Mouse (Mus musculus) hindbrain, postnatal 0 days (tissue): ENCODE results near the gene Nudt15. TPM values are rescaled to one million over a fixed set of nuclear protein-coding genes. Genes with fewer than 3 reads are reported as not detected.
"Not testable (repeated sequence)": the region's sequence is repeated elsewhere in the genome, so short reads cannot be mapped to it uniquely, and the experiment has no call there.

ENCODE experiments used
- ATAC-seq: fragments of 200-750 bp; cut with Nextera tagmentation; 2 replicates; pipeline ENCODE4 v1.8.0; 2017; ENCODE audit warnings: mild to moderate bottlenecking, moderate TSS enrichment, moderate library complexity
- DNase-seq: peaks from one replicate; pipeline ENCODE4 v3.0.0-alpha.2; 2015; ENCODE audit warnings: low spot score
- H3K27ac ChIP-seq: fragments of 300-500 bp; sonication (generic); 2 replicates; pipeline ENCODE4 v1.5.1; 2014; ENCODE audit warnings: mild to moderate bottlenecking
- H3K27me3 ChIP-seq: fragments of 300-500 bp; sonication (generic); 2 replicates; pipeline ENCODE4 v1.6.1; 2014; ENCODE audit warnings: low read length, mixed read lengths; ENCODE audit not compliant: insufficient read depth
- H3K36me3 ChIP-seq: fragments of 300-500 bp; sonication (generic); 2 replicates; pipeline ENCODE4 v1.6.1; 2014; ENCODE audit warnings: low read length, mixed read lengths; ENCODE audit not compliant: insufficient read depth
- H3K4me1 ChIP-seq: fragments of 300-500 bp; sonication (generic); 2 replicates; pipeline ENCODE4 v1.6.1; 2014; ENCODE audit warnings: antibody characterized with exemption, low read length, mixed read lengths; ENCODE audit not compliant: insufficient read depth
- H3K4me2 ChIP-seq: fragments of 300-500 bp; sonication (generic); 2 replicates; pipeline ENCODE4 v1.6.1; 2014; ENCODE audit warnings: low read depth, mild to moderate bottlenecking, low read length, moderate library complexity, mixed read lengths
- H3K4me3 ChIP-seq: fragments of 300-500 bp; sonication (generic); 2 replicates; pipeline ENCODE4 v1.5.1; 2014; ENCODE audit warnings: low read length
- H3K9ac ChIP-seq: fragments of 300-500 bp; sonication (generic); replicated peaks from 2 replicates; pipeline ENCODE4 v1.6.1; 2014; ENCODE audit warnings: mild to moderate bottlenecking, low read length, moderate library complexity, mixed read lengths
- H3K9me3 ChIP-seq: fragments of 300-500 bp; sonication (generic); 2 replicates; pipeline ENCODE4 v1.6.1; 2016; ENCODE audit warnings: low read length, mixed read lengths
- CTCF ChIP-seq: IDR thresholded peaks from 2 replicates; pipeline ENCODE4 v1.5.1; 2016; ENCODE audit warnings: antibody characterized with exemption, control low read depth, low read depth
- WGBS: fragments of 180-500 bp; shearing (Covaris S2); extraction: QIAGEN DNeasy Blood & Tissue Kit; methylation state at CpG from one replicate; pipeline ENCODE4 v1.1.7; 2014; 5-methylcytosine and 5-hydroxymethylcytosine counted together
- polyA plus RNA-seq: library from polyadenylated mRNA; unstranded; fragments of >200 nt; fragmentation: Nextera tagmentation; extraction: Ambion mirVana; gene quantifications from 2 replicates; pipeline ENCODE4 v1.2.1, GENCODE M21; 2015
- total RNA-seq: library from RNA; depleted of rRNA; stranded (reverse); fragments of >200 nt; gene quantifications from 2 replicates; pipeline ENCODE4 v1.2.3, GENCODE M21; 2014

Nudt15 gene
- total and polyA plus RNA-seq, 2 experiments from 2014 or later = 6.3 to 10.3 TPM

DNA sequence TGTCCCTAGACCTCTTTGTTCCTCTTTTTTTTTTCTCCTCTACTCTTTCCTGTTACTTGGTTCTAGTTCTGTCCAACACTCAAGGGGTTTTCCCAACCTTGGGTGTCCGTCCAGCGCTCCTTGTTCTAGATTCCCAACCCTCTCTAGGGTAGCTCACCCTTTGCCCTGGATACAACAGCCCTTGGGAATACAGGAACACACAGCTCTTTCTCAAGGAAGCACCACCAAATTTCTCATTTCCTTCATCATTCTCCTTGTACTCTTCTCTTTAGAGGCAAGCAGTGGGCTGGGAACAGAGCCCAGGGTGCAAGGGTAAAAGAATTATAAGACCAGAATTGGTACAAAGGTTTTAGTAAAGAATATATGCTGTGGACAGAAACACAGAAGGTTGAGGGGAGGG is 12.4 kb downstream of the Nudt15 start:
- no peaks in the 10 kb centered on the region for H3K27me3 ChIP-seq
- 90% methylated on average over 2 of the region's 2 CpGs for WGBS
- no peak overlapping the region for H3K4me2 ChIP-seq
- TF ChIP-seq CTCF = no peak
- no peak overlapping the region for H3K9ac ChIP-seq
- H3K27ac ChIP-seq = no peak overlapping the region
- ATAC-seq (no peak), DNase-seq (no peak)
- no peak overlapping the region for H3K4me3 ChIP-seq
- no peaks in the 10 kb centered on the region for H3K36me3 ChIP-seq
- H3K4me1 ChIP-seq = no peaks in the 10 kb centered on the region
- H3K9me3 ChIP-seq = no peaks in the 10 kb centered on the region

DNA sequence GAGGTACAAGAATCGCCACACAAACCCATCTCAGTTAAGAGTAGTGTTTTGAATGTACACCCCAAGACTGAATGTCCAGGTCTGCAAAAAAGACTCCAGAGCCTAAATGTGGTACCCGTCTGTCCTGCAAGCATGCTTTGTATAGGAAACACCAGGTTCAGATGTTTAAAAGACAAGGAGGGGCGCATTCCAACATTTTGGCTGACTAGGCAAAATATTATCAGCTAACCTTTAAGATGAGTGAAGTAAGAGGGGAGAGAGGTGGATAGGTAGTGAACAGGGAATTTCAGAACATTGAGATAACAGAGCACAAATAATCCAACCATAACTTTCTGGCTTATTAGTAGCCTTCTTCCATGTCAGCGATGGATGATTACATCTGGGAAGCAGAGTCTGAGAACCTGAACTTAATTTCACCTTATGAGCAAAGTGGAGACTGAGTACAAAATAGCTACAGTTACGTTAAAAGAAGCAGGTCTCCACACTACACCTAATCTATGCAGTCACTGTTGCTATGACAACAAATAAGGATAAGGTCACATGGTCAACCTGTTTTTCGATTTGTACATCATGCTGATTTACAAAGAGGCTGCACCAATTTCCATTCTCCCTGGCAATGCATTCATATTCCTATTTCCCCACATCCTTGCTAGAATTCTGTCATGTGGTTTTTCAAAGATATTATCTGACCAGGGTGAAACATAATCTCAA is 14.1 kb downstream of the Nudt15 start:
- DNase-seq = no peak
- Histone ChIP-seq H3K36me3 (no peaks in the 10 kb centered on the region), H3K27me3 (no peaks in the 10 kb centered on the region), H3K4me2 (no peak overlapping the region), H3K9me3 (no peaks in the 10 kb centered on the region), H3K27ac (no peak overlapping the region), H3K4me1 (no peaks in the 10 kb centered on the region), H3K9ac (no peak overlapping the region), H3K4me3 (no peak overlapping the region)
- WGBS = 69% methylated on average over 6 of the region's 6 CpGs
- peak; percentile 58; the same call in 1 of the 2 replicates for ATAC-seq
- no peak for TF ChIP-seq CTCF

DNA sequence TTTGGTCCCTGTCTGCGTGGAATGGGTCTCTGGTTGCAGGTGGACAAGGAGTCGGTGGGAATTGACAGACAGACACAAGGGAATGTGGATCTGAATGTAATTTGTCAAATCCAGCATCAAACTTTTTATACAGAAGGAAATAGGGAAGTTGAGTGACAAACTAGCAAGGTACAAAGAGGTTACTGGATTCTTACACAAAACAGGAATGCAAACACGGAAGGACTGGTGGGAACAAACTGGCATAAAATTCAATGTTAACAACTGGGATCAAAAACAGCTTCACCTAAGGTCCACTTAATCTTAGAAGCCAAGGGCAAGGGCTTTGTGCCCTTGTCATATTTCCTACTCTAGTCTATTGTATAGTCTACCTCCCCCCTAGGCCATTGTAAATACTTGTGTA is 19.4 kb downstream of the Nudt15 start:
- ATAC-seq, H3K9me3 ChIP-seq, H3K9ac ChIP-seq, H3K36me3 ChIP-seq, DNase-seq, H3K4me1 ChIP-seq, H3K4me2 ChIP-seq, H3K4me3 ChIP-seq, H3K27me3 ChIP-seq, H3K27ac ChIP-seq: not testable (repeated sequence)
- WGBS = 91% methylated on average over 3 of the region's 3 CpGs

DNA sequence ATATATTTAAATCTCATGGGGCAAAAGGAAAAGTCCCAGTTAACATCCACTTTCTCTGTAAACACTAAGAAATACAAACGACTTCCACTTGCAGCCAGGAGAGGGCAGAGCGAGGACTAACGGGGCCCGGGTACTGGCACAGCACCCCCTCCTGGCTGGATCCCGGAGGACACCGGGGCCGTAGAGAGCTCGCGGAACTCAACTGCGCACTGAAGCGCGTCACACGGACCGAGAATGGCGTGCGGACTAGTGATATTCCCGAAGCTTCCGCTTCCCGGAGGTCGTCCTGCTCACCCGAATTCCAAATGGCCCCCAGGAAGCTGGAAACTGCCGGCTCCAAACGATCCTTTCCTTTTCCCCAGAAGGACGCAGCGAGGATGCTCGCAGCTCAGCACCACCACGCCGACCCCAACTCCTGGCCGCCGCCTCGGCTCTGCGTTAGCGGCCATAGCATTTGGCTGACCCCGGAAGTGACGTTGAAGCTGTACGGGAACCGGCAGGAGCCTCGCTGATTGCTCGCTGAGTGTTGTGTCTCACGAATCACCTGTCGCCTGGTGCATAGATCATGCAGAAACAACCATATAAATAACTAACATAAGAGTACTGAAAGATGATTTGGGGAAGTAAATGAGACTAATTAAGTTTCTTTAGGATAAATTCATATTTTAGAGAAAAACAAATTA is 23.1 kb downstream of the Nudt15 start, which contains the start of gene Sucla2:
Gene Sucla2, plus strand, starts transcription at position 554 of the 683 bp plus-strand sequence.
- peak; percentile 100 for ATAC-seq
- peak within 1 kb of the TSS; percentile 47 for H3K4me3 ChIP-seq
- peak; percentile 99 for TF ChIP-seq CTCF
- H3K36me3 ChIP-seq = no peaks in the 10 kb centered on the region
- peak; percentile 98 for DNase-seq
- H3K4me1 ChIP-seq = no peaks in the 10 kb centered on the region
- no peaks in the 10 kb centered on the region for H3K9me3 ChIP-seq
- H3K27me3 ChIP-seq = no peaks in the 10 kb centered on the region
- peak within 1 kb of the TSS; percentile 57 for H3K9ac ChIP-seq
- WGBS = 1% methylated on average over 36 of the region's 41 CpGs
- H3K4me2 ChIP-seq = peak within 1 kb of the TSS; percentile 40
- H3K27ac ChIP-seq = peak within 1 kb of the TSS; percentile 93

DNA sequence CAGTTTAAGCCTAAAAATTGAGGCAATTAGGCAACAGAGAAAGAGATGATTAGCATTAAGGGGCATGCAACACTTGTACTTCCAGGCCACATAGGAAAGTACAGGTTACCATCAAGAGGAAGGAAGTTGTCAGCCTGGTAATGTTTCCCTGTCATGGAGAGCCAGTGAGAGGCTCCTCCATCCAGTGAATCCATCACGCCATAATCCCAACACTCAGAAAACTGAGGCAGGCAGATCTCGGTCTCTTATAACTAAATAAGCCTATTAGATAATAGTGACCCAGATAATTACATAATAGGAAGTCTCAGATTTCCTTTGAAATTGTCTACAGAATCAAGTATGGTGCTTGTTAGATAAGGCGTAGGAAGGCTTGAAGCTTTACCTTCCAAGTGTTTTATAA is 23.9 kb downstream of the Nudt15 start:
- WGBS = 81% methylated on average over 3 of the region's 3 CpGs
- H3K36me3 ChIP-seq = no peaks in the 10 kb centered on the region
- DNase-seq = no peak
- no peak overlapping the region for H3K9ac ChIP-seq
- no peak for TF ChIP-seq CTCF
- no peaks in the 10 kb centered on the region for H3K27me3 ChIP-seq
- no peak overlapping the region for H3K27ac ChIP-seq
- ATAC-seq = no peak
- H3K4me1 ChIP-seq = no peaks in the 10 kb centered on the region
- no peak overlapping the region for H3K4me3 ChIP-seq
- peak overlapping the region; percentile 34 for H3K4me2 ChIP-seq
- H3K9me3 ChIP-seq = no peaks in the 10 kb centered on the region

DNA sequence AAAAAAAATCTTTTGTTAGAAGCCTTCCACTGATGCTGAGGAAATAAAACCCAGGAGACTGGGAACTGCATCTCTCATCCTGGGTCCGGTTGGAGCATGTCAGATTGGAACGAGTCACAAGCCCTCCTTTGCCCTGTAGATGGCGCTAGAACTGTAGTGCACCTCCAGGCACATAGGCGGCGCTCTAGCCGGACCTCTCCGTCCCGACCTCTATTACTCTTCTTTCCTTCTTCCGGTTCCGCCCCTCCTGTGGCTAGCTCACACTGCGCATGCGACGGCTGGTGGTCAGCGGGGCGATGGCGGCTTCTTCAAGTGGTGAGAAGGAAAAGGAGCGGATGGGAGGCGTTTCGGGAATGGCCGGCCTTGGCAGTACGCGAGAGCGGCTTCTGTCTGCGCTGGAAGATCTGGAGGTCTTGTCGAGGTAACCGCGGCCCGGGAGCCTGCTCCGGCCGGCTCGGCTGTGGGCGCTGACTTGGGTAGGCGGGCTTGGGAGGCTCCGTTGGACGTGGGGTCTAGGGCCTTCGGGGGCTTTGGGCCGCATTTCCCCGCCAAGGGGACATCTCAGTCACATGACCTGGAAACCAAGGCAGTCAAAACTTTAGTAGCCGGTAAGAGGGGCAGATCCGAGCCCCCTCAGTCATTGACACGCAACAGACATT is 38.1 kb downstream of the Nudt15 start, which contains the start of gene Med4:
Gene Med4, plus strand, starts transcription at position 261 of the 659 bp plus-strand sequence.
- peak within 1 kb of the TSS; percentile 84 for H3K9ac ChIP-seq
- ATAC-seq (peak; percentile 98), DNase-seq (peak; percentile 96)
- H3K4me2 ChIP-seq = peak within 1 kb of the TSS; percentile 97
- no peaks in the 10 kb centered on the region for H3K9me3 ChIP-seq
- H3K27ac ChIP-seq = peak within 1 kb of the TSS; percentile 66
- H3K4me3 ChIP-seq = peak within 1 kb of the TSS; percentile 96
- peak; percentile 100 for TF ChIP-seq CTCF
- H3K27me3 ChIP-seq = no peaks in the 10 kb centered on the region
- under 1% methylated on average over 40 of the region's 41 CpGs for WGBS
- H3K4me1 ChIP-seq = peaks cover 7% of the 10 kb centered on the region
- H3K36me3 ChIP-seq = peaks cover 6% of the 10 kb centered on the region; the same call in 1 of the 2 replicates
